Mouse (Mus musculus) monocyte, adult 59 days (primary cell): ENCODE measurements around the gene Cyp1a2. TPM values are rescaled to one million over a fixed set of nuclear protein-coding genes. Genes with fewer than 3 reads are reported as not detected.

Experiments used
- total RNA-seq, 2 experiments: library from RNA; stranded (reverse); gene quantifications; one replicate each; pipeline ENCODE4 v1.2.4; 2023

Cyp1a2 gene
- total RNA-seq = not detected

GRCm38 (mm10) chr9:57683520-57683919 lies at the start of gene Cyp1a2:
Gene Cyp1a2 (minus strand): TSS chr9:57683703.

GRCm38 (mm10) chr9:57708068-57708719 lies 24.7 kb upstream of the Cyp1a2 start, which contains the start of gene Edc3:
Gene Edc3 (plus strand): TSS chr9:57708540.

GRCm38 (mm10) chr9:57687751-57688150 lies 4.2 kb upstream of the Cyp1a2 start, which contains the start of gene Cyp1a1:
Gene Cyp1a1 (plus strand): TSS chr9:57687928.

GRCm38 (mm10) chr9:57653283-57653682 lies 30.2 kb downstream of the Cyp1a2 start, which contains the start of gene Csk:
Gene Csk (minus strand): TSS chr9:57653631.

Other genes starting within 250 kb of the Cyp1a2 start
- gene Ppcdc, start 243.6 kb downstream of the Cyp1a2 start, total RNA-seq = 10 to 100 TPM; 19.5 to 28.5 TPM
- gene Scamp5, start 215.6 kb downstream of the Cyp1a2 start, total RNA-seq = 10 to 100 TPM; 18.7 to 19.8 TPM
- under 1 TPM in 1 of 2 experiments, not detected in 1; 0.34 TPM for gene Rpp25, start 179.7 kb downstream of the Cyp1a2 start, total RNA-seq
- gene Cox5a, start 162.4 kb downstream of the Cyp1a2 start, total RNA-seq = 100 to 1,000 TPM; 145 to 158 TPM
- gene Fam219b, start 146.2 kb downstream of the Cyp1a2 start, total RNA-seq = 10 to 100 TPM; 15.8 to 16.1 TPM
- gene Mpi, start 130.9 kb downstream of the Cyp1a2 start, total RNA-seq = 10 to 100 TPM; 12.0 to 12.1 TPM
- 100 to 1,000 TPM; 122 to 136 TPM for gene Scamp2, start 122.8 kb downstream of the Cyp1a2 start, total RNA-seq
- 10 to 100 TPM; 31.8 to 33.3 TPM for gene Ulk3, start 94.3 kb downstream of the Cyp1a2 start, total RNA-seq
- gene Cplx3, start 77.4 kb downstream of the Cyp1a2 start, total RNA-seq = not detected
- not detected for gene Lman1l, start 62.9 kb downstream of the Cyp1a2 start, total RNA-seq
- 100 to 1,000 TPM; 359 to 372 TPM for gene Csk, start 30.1 kb downstream of the Cyp1a2 start, total RNA-seq
- not detected for gene Cyp1a1, start 4.2 kb upstream of the Cyp1a2 start, total RNA-seq
- gene Edc3, start 24.8 kb upstream of the Cyp1a2 start, total RNA-seq = 10 to 100 TPM; 14.9 to 15.0 TPM
- gene Clk3, start 82.2 kb upstream of the Cyp1a2 start, total RNA-seq = 100 to 1,000 TPM; 227 to 232 TPM
- 10 to 100 TPM; 17.9 to 19.7 TPM for gene Arid3b, start 153.1 kb upstream of the Cyp1a2 start, total RNA-seq
- 10 to 100 TPM; 68.9 to 77.2 TPM for gene Ubl7, start 227.3 kb upstream of the Cyp1a2 start, total RNA-seq